Mouse (Mus musculus) mature B cell (primary cell): ENCODE measurements around the gene Clec4d.

Experiments
- in situ Hi-C: fragments of 300-500 bp; cut with MboI; formaldehyde crosslinking; loops from 2 replicates; pipeline ENCODE4 v1.14.3; 2019

The Clec4d gene

GRCm38 (mm10) chr6:123308033-123308432, 46.1 kb downstream of the Clec4d start, which contains the start of gene Vmn2r19:
TSS of gene Vmn2r19 (plus strand) at chr6:123308333.
- in situ Hi-C loops = no loop called here
